Mouse (Mus musculus) liver, postnatal 0 days (tissue): Measurements from ENCODE around the gene Eif6.

Experiments
- CTCF ChIP-seq: sonication (generic); IDR thresholded peaks from 2 replicates; pipeline ENCODE4 v1.5.1; 2016; ENCODE audit warnings: antibody characterized with exemption, low read depth
- EP300 ChIP-seq: IDR thresholded peaks from 2 replicates; pipeline ENCODE4 v1.6.1; 2016; ENCODE audit warnings: antibody characterized with exemption, low read depth, mild to moderate bottlenecking

DNA sequence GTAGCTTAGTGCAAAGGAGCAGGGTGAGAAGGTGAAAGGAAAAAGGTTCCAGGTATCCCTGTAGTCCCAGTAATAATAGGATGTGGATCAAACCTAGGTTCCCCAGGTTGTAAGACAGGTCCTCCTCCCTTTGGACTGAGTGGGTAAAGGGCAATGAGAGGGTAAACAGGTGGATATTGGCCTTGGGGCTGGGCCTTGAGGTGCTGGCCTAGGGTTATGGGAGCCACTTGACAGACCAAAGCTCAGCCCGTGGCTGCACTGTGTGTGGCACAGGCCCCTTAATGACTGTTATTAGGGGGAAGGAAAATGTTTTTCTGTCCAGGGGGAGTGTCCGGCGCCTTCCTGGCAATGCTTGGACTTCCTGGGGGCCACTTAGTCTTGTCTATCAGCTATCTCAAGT, 11.2 kb upstream of the Eif6 start:
- no peak for TF ChIP-seq CTCF
- TF ChIP-seq EP300 = no peak
